Mouse (Mus musculus): Measurements from ENCODE around the gene Ythdf1. TPM values are rescaled to one million over a fixed set of nuclear protein-coding genes. Genes with fewer than 3 reads are reported as not detected.
A peak's percentile ranks its signal among the peaks of the same experiment; 100 is the strongest.

The Ythdf1 gene
- polyA plus RNA-seq, 1 experiment from 2014 or later: 11.6 TPM

DNA sequence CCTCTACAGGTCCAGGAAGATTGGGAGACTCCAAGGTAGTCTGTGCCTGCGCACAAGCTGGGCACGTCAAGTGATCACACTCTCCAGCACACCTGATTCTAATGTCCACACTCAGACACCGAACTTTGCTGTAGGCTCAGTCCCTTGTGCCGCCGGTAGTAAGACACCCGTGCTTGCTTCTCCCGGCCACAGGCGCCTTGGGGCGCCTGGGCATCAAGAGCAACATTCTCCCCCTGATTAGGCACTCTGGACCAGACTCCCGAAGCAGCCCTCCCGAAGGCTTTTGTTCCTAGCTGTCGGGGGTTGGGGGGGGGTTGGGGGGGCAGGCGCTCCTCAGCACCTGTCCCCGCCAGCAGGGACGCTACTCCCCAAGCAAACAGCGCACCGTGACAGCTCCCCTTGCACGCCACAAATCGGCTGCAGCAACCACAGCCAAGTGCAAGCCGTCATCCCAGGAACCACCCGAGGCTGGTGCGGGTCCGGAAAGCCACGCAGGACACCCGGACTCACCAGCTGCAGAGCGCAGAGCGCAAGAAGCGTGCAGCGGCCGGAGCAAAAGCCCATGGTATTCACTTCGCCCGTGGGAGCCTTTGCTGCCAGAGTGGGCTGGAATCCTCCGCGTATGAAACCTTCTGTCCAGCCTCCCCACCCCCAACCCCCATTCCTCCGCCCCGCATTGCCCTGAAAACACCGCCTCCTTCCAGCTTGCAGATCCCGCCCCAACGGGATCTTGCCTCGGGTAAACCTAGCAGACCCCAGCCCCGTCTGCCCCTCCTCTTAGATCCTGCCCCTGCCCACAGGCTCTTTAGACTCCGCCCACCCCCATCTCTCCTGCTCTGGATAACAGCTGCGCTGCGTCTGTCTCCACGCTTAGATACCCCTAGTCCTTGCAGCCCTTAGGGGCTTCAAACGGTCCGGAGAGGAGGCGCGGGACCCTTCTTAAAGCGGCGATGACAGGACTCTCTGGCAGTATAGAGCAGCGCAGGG is 33.6 kb upstream of the Ythdf1 start, which contains the start of gene Nkain4:
TSS of gene Nkain4 (minus strand) at position 639 of the 987 bp plus-strand sequence.
- Histone ChIP-seq H3K27me3 (ENCODE audit: control insufficient read depth, insufficient read depth, low read length) (no peaks in the 10 kb centered on the region), H3K4me3 (replicated peaks; ENCODE audit: low read length) (peak within 1 kb of the TSS; percentile 65), H3K27ac (ENCODE audit: low read length) (peak within 1 kb of the TSS; percentile 82), H3K9ac (ENCODE audit: low read length) (peak within 1 kb of the TSS; percentile 76), H3K4me2 (ENCODE audit: low read depth, low read length) (peak within 1 kb of the TSS; percentile 83), H3K9me3 (replicated peaks; ENCODE audit: control insufficient read depth, low read length) (no peaks in the 10 kb centered on the region), H3K4me1 (ENCODE audit: control insufficient read depth, insufficient read depth, low read length) (peaks cover 29% of the 10 kb centered on the region; the same call in 1 of the 2 replicates), H3K36me3 (ENCODE audit: control insufficient read depth, insufficient read depth, low read length) (no peaks in the 10 kb centered on the region)
- under 1% methylated on average over 52 of the region's 52 CpGs for WGBS
- peak; percentile 91 for ATAC-seq (ENCODE audit: insufficient read depth, low FRiP score)

GRCm38 (mm10) chr2:180953638-180954037 is 32.9 kb upstream of the Ythdf1 start:
- Histone ChIP-seq H3K4me3 (replicated peaks; ENCODE audit: low read length) (peak overlapping the region; percentile 65), H3K4me1 (ENCODE audit: control insufficient read depth, insufficient read depth, low read length) (peaks cover 29% of the 10 kb centered on the region; the same call in 1 of the 2 replicates), H3K27ac (ENCODE audit: low read length) (peak overlapping the region; percentile 82), H3K4me2 (ENCODE audit: low read depth, low read length) (peak overlapping the region; percentile 83), H3K9me3 (replicated peaks; ENCODE audit: control insufficient read depth, low read length) (no peaks in the 10 kb centered on the region), H3K9ac (ENCODE audit: low read length) (peak overlapping the region; percentile 76), H3K27me3 (ENCODE audit: control insufficient read depth, insufficient read depth, low read length) (no peaks in the 10 kb centered on the region), H3K36me3 (ENCODE audit: control insufficient read depth, insufficient read depth, low read length) (no peaks in the 10 kb centered on the region)
- ATAC-seq (ENCODE audit: insufficient read depth, low FRiP score): no peak
- WGBS: 25% methylated on average over 2 of the region's 2 CpGs

- peak overlapping the region; percentile 76 for H3K9ac ChIP-seq (ENCODE audit: low read length)
- H3K27me3 ChIP-seq (ENCODE audit: control insufficient read depth, insufficient read depth, low read length): no peaks in the 10 kb centered on the region
- no peak for ATAC-seq (ENCODE audit: insufficient read depth, low FRiP score)
- H3K27ac ChIP-seq (ENCODE audit: low read length): peak overlapping the region; percentile 82
- H3K4me3 ChIP-seq (replicated peaks; ENCODE audit: low read length): peak overlapping the region; percentile 65
- no peaks in the 10 kb centered on the region for H3K9me3 ChIP-seq (replicated peaks; ENCODE audit: control insufficient read depth, low read length)
- WGBS: 22% methylated on average over 9 of the region's 9 CpGs
- H3K4me1 ChIP-seq (ENCODE audit: control insufficient read depth, insufficient read depth, low read length): peaks cover 29% of the 10 kb centered on the region; the same call in 1 of the 2 replicates
- peak overlapping the region; percentile 83 for H3K4me2 ChIP-seq (ENCODE audit: low read depth, low read length)
- H3K36me3 ChIP-seq (ENCODE audit: control insufficient read depth, insufficient read depth, low read length): no peaks in the 10 kb centered on the region
These were observed 32.0 kb upstream of the Ythdf1 start for GRCm38 (mm10) chr2:180952731-180953171.

DNA sequence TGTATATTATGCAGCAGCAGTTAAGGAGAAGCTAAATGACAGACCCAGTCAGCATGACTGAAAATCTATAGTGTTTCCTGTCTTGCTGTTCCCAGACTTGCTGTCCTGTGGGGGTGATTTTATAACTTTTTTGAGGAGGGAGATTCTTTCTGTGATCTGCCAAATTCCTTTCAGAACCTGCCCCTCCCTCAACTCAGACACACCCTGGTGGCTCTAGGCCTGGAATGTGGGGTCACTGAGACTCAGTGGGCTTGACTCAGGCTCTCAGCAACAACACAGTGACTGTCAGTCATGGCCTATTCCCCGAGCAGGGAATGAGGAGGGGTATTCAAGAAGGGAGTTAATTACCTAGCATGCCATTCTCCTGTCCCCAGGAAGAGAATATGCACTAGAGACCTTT is 29.2 kb upstream of the Ythdf1 start:
- peaks cover 27% of the 10 kb centered on the region; the same call in 1 of the 2 replicates for H3K4me1 ChIP-seq (ENCODE audit: control insufficient read depth, insufficient read depth, low read length)
- no peak overlapping the region for H3K4me2 ChIP-seq (ENCODE audit: low read depth, low read length)
- 42% methylated on average over 1 of the region's 1 CpGs for WGBS
- no peak overlapping the region for H3K9ac ChIP-seq (ENCODE audit: low read length)
- ATAC-seq (ENCODE audit: insufficient read depth, low FRiP score): no peak
- H3K9me3 ChIP-seq (replicated peaks; ENCODE audit: control insufficient read depth, low read length): no peaks in the 10 kb centered on the region
- H3K4me3 ChIP-seq (replicated peaks; ENCODE audit: low read length): no peak overlapping the region
- no peaks in the 10 kb centered on the region for H3K27me3 ChIP-seq (ENCODE audit: control insufficient read depth, insufficient read depth, low read length)
- no peak overlapping the region for H3K27ac ChIP-seq (ENCODE audit: low read length)
- no peaks in the 10 kb centered on the region for H3K36me3 ChIP-seq (ENCODE audit: control insufficient read depth, insufficient read depth, low read length)

DNA sequence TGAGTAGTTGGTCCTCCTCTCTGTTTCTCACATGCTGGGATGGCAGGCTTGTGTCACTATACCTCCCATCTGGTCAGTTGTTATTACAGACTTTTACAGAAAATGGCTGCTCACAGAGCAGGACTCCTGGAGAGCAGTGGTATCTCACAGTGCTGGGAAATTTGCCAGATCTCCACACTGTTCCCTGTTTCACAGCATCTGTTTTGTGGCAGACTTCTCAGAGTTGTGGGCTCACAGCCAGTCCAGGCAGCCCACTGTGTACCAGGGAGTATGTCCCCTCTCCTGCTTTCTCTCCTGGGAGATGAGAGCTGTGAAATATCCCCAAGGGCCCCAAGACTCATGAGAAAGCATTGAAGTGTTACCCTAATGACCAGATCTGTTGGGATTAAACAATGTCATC is 21.1 kb upstream of the Ythdf1 start:
- no peak overlapping the region for H3K4me3 ChIP-seq (replicated peaks; ENCODE audit: low read length)
- ATAC-seq (ENCODE audit: insufficient read depth, low FRiP score): no peak
- H3K4me2 ChIP-seq (ENCODE audit: low read depth, low read length): no peak overlapping the region
- H3K36me3 ChIP-seq (ENCODE audit: control insufficient read depth, insufficient read depth, low read length): no peaks in the 10 kb centered on the region
- H3K4me1 ChIP-seq (ENCODE audit: control insufficient read depth, insufficient read depth, low read length): no peaks in the 10 kb centered on the region
- H3K9me3 ChIP-seq (replicated peaks; ENCODE audit: control insufficient read depth, low read length): no peaks in the 10 kb centered on the region
- H3K9ac ChIP-seq (ENCODE audit: low read length): no peak overlapping the region
- no peak overlapping the region for H3K27ac ChIP-seq (ENCODE audit: low read length)
- no peaks in the 10 kb centered on the region for H3K27me3 ChIP-seq (ENCODE audit: control insufficient read depth, insufficient read depth, low read length)

DNA sequence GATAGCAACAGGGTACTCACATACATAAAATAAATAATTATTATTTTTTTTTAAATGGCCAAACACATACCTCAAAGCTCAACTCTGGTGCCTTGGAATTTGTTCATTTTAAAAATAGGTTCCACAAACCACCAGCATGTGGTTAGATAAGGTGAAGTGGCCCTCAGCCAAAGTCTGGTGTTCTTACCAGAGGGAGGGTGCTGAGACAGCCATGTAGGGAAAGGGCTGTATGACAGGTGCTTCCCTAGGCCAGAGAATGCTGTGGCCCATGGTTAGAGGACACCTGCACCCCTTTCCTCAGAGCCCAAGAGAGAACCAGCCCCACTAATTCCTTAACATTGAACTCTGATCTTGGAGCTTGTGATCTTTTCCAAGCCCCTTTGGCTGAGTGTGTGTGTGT is 19.4 kb upstream of the Ythdf1 start:
- no peak overlapping the region for H3K9ac ChIP-seq (ENCODE audit: low read length)
- no peak for ATAC-seq (ENCODE audit: insufficient read depth, low FRiP score)
- H3K36me3 ChIP-seq (ENCODE audit: control insufficient read depth, insufficient read depth, low read length): no peaks in the 10 kb centered on the region
- H3K9me3 ChIP-seq (replicated peaks; ENCODE audit: control insufficient read depth, low read length): no peaks in the 10 kb centered on the region
- no peak overlapping the region for H3K4me2 ChIP-seq (ENCODE audit: low read depth, low read length)
- no peak overlapping the region for H3K27ac ChIP-seq (ENCODE audit: low read length)
- no peaks in the 10 kb centered on the region for H3K27me3 ChIP-seq (ENCODE audit: control insufficient read depth, insufficient read depth, low read length)
- H3K4me1 ChIP-seq (ENCODE audit: control insufficient read depth, insufficient read depth, low read length): no peaks in the 10 kb centered on the region
- H3K4me3 ChIP-seq (replicated peaks; ENCODE audit: low read length): no peak overlapping the region

DNA sequence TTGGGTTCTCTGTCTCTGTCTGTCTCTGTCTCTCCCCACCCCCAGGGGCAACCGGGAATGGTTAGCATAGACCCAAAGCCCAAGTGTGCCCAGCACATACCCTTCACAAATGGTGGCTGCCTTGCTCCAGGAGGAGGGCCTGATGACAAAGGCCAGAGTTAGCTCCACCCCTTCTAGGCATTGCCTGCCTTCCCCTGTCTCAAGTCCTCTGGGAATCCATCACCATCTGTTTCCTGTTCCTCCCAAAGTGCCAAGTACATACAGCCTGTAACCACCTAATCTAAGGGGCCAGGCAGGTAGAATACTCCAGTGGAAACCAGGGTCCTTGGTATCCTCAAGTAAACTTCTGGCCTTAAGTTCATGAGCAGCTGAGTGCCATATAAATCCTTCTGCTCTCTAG is 11.7 kb upstream of the Ythdf1 start:
- no peaks in the 10 kb centered on the region for H3K27me3 ChIP-seq (ENCODE audit: control insufficient read depth, insufficient read depth, low read length)
- no peak overlapping the region for H3K4me2 ChIP-seq (ENCODE audit: low read depth, low read length)
- H3K4me3 ChIP-seq (replicated peaks; ENCODE audit: low read length): no peak overlapping the region
- H3K27ac ChIP-seq (ENCODE audit: low read length): no peak overlapping the region
- H3K4me1 ChIP-seq (ENCODE audit: control insufficient read depth, insufficient read depth, low read length): no peaks in the 10 kb centered on the region
- no peaks in the 10 kb centered on the region for H3K9me3 ChIP-seq (replicated peaks; ENCODE audit: control insufficient read depth, low read length)
- WGBS: 86% methylated on average over 1 of the region's 1 CpGs
- ATAC-seq (ENCODE audit: insufficient read depth, low FRiP score): no peak
- no peak overlapping the region for H3K9ac ChIP-seq (ENCODE audit: low read length)
- no peaks in the 10 kb centered on the region for H3K36me3 ChIP-seq (ENCODE audit: control insufficient read depth, insufficient read depth, low read length)

- Histone ChIP-seq H3K9me3 (replicated peaks; ENCODE audit: control insufficient read depth, low read length) (no peaks in the 10 kb centered on the region), H3K36me3 (ENCODE audit: control insufficient read depth, insufficient read depth, low read length) (no peaks in the 10 kb centered on the region), H3K9ac (ENCODE audit: low read length) (no peak within 1 kb of the TSS), H3K4me3 (replicated peaks; ENCODE audit: low read length) (no peak within 1 kb of the TSS), H3K4me2 (ENCODE audit: low read depth, low read length) (no peak within 1 kb of the TSS), H3K27me3 (ENCODE audit: control insufficient read depth, insufficient read depth, low read length) (no peaks in the 10 kb centered on the region), H3K27ac (ENCODE audit: low read length) (no peak within 1 kb of the TSS), H3K4me1 (ENCODE audit: control insufficient read depth, insufficient read depth, low read length) (no peaks in the 10 kb centered on the region)
- ATAC-seq (ENCODE audit: insufficient read depth, low FRiP score): no peak
- 60% methylated on average over 4 of the region's 4 CpGs for WGBS
These were observed 8.0 kb upstream of the Ythdf1 start, which contains the start of gene Birc7 for GRCm38 (mm10) chr2:180928723-180929122. TSS of gene Birc7 (plus strand) at chr2:180929023.

DNA sequence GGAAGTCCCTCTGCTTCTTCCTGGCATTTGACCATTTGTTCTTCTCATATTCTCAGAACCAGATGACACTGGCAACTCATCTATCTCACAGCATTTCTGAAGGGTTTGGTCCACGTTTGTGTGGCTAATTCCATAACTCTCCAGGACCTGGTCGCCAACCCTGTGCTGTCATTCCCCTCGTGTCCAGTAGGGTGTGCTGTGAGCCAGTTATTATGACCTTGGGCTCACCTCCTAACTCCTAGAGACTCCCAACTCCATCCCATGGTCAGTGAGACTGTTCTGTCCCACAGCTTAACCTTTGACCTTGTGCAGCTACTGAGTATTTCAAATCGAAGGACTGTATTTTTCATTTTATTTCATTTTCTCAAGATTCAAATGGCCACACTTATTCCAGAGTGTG is 4.4 kb upstream of the Ythdf1 start:
- H3K36me3 ChIP-seq (ENCODE audit: control insufficient read depth, insufficient read depth, low read length): no peaks in the 10 kb centered on the region
- H3K4me3 ChIP-seq (replicated peaks; ENCODE audit: low read length): no peak overlapping the region
- H3K4me2 ChIP-seq (ENCODE audit: low read depth, low read length): no peak overlapping the region
- no peaks in the 10 kb centered on the region for H3K27me3 ChIP-seq (ENCODE audit: control insufficient read depth, insufficient read depth, low read length)
- no peak overlapping the region for H3K27ac ChIP-seq (ENCODE audit: low read length)
- H3K9ac ChIP-seq (ENCODE audit: low read length): no peak overlapping the region
- peaks cover 4% of the 10 kb centered on the region; the same call in 1 of the 2 replicates for H3K4me1 ChIP-seq (ENCODE audit: control insufficient read depth, insufficient read depth, low read length)
- no peak for ATAC-seq (ENCODE audit: insufficient read depth, low FRiP score)
- no peaks in the 10 kb centered on the region for H3K9me3 ChIP-seq (replicated peaks; ENCODE audit: control insufficient read depth, low read length)
- 4% methylated on average over 4 of the region's 4 CpGs for WGBS

All from stomach, embryonic 16.5 days (tissue).